Mouse (Mus musculus) liver, adult 2 months (tissue): ENCODE data around the gene Tspo2. TPM values are rescaled to one million over a fixed set of nuclear protein-coding genes. Genes with fewer than 3 reads are reported as not detected.

Source experiments
- DNase-seq: peaks from one replicate; pipeline ENCODE4 v3.0.0-alpha.2; 2011; ENCODE audit warnings: low read depth, low spot score; ENCODE audit errors: extremely low read depth
- H3K27ac ChIP-seq: fragments of 200-500 bp; replicated peaks from 2 replicates; pipeline ENCODE4 v1.5.1; 2012; ENCODE audit warnings: low read depth, mild to moderate bottlenecking, control low read depth, inconsistent platforms, low read length; ENCODE audit not compliant: insufficient read depth
- H3K27me3 ChIP-seq: fragments of 200-500 bp; 2 replicates; pipeline ENCODE4 v1.6.1; 2012; ENCODE audit warnings: mild to moderate bottlenecking, moderate library complexity, low read length, inconsistent platforms; ENCODE audit not compliant: control insufficient read depth, insufficient read depth
- H3K36me3 ChIP-seq: fragments of 200-500 bp; 2 replicates; pipeline ENCODE4 v1.6.1; 2012; ENCODE audit warnings: low read length, inconsistent platforms; ENCODE audit not compliant: control insufficient read depth, insufficient read depth
- H3K4me1 ChIP-seq: fragments of 200-500 bp; 2 replicates; pipeline ENCODE4 v1.6.1; 2011; ENCODE audit warnings: low read length; ENCODE audit not compliant: control insufficient read depth, insufficient read depth
- H3K4me3 ChIP-seq: fragments of 200-500 bp; 2 replicates; pipeline ENCODE4 v1.5.1; 2011; ENCODE audit warnings: low read depth, mild to moderate bottlenecking, control low read depth, low read length, moderate library complexity; ENCODE audit not compliant: insufficient read depth
- H3K79me2 ChIP-seq: fragments of 200-500 bp; 2 replicates; pipeline ENCODE4 v1.6.1; 2012; ENCODE audit warnings: inconsistent platforms, mild to moderate bottlenecking, low read length, moderate library complexity; ENCODE audit not compliant: control insufficient read depth, insufficient read depth
- H3K9ac ChIP-seq: fragments of 200-500 bp; 2 replicates; pipeline ENCODE4 v1.6.1; 2012; ENCODE audit warnings: low read depth, mild to moderate bottlenecking, control low read depth, inconsistent platforms, low read length
- CTCF ChIP-seq: fragments of 200-500 bp; IDR thresholded peaks from 2 replicates; pipeline ENCODE4 v1.5.1; 2011; ENCODE audit warnings: low read depth, low read length, control low read depth
- POLR2A ChIP-seq: fragments of 200-500 bp; IDR thresholded peaks from 2 replicates; pipeline ENCODE4 v1.6.1; 2011; ENCODE audit warnings: low read length, control low read depth; ENCODE audit not compliant: insufficient read depth; ENCODE audit errors: extremely low read depth
- WGBS: fragments of 180-500 bp; shearing (Covaris S2); methylation state at CpG from one replicate; pipeline ENCODE4 v1.1.7; 2018; 5-methylcytosine and 5-hydroxymethylcytosine counted together
- polyA plus RNA-seq: library from polyadenylated mRNA; depleted of rRNA; stranded (reverse); fragments of >200 nt; gene quantifications from 2 replicates; pipeline ENCODE4 v1.2.3, GENCODE M21; 2012
- total RNA-seq: library from RNA; depleted of rRNA; stranded (reverse); fragments of >200 nt; gene quantifications from 2 replicates; pipeline ENCODE4 v1.2.3, GENCODE M21; 2014

The Tspo2 gene
- total and polyA plus RNA-seq, 2 experiments = not detected

- Histone ChIP-seq H3K79me2 (no peaks in the 10 kb centered on the region), H3K36me3 (no peaks in the 10 kb centered on the region), H3K9ac (no peak overlapping the region), H3K27me3 (no peaks in the 10 kb centered on the region), H3K4me3 (no peak overlapping the region), H3K27ac (no peak overlapping the region), H3K4me1 (no peaks in the 10 kb centered on the region)
- 74% methylated on average over 11 of the region's 11 CpGs for WGBS
- no peak for TF ChIP-seq POLR2A
- no peak for TF ChIP-seq CTCF
- no peak for DNase-seq
Measured at GRCm38 (mm10) chr17:48427852-48428530, 23.3 kb downstream of the Tspo2 start.

GRCm38 (mm10) chr17:48426991-48427750 lies 24.2 kb downstream of the Tspo2 start:
- Histone ChIP-seq H3K36me3 (no peaks in the 10 kb centered on the region), H3K4me1 (no peaks in the 10 kb centered on the region), H3K79me2 (no peaks in the 10 kb centered on the region), H3K27me3 (no peaks in the 10 kb centered on the region), H3K4me3 (no peak overlapping the region), H3K27ac (no peak overlapping the region), H3K9ac (no peak overlapping the region)
- WGBS = 83% methylated on average over 13 of the region's 13 CpGs
- no peak for DNase-seq
- no peak for TF ChIP-seq POLR2A
- no peak for TF ChIP-seq CTCF

GRCm38 (mm10) chr17:48425823-48426612 lies 25.3 kb downstream of the Tspo2 start:
- DNase-seq = no peak
- WGBS = 51% methylated on average over 9 of the region's 9 CpGs
- no peak overlapping the region for H3K9ac ChIP-seq
- H3K36me3 ChIP-seq = no peaks in the 10 kb centered on the region
- H3K27ac ChIP-seq = no peak overlapping the region
- no peak for TF ChIP-seq CTCF
- no peak for TF ChIP-seq POLR2A
- H3K79me2 ChIP-seq = no peaks in the 10 kb centered on the region
- no peaks in the 10 kb centered on the region for H3K27me3 ChIP-seq
- no peaks in the 10 kb centered on the region for H3K4me1 ChIP-seq
- H3K4me3 ChIP-seq = no peak overlapping the region

GRCm38 (mm10) chr17:48424237-48424636 lies 27.1 kb downstream of the Tspo2 start:
- no peak for TF ChIP-seq POLR2A
- no peak for TF ChIP-seq CTCF
- no peaks in the 10 kb centered on the region for H3K27me3 ChIP-seq
- DNase-seq = no peak
- no peaks in the 10 kb centered on the region for H3K36me3 ChIP-seq
- WGBS = 95% methylated on average over 9 of the region's 9 CpGs
- no peaks in the 10 kb centered on the region for H3K79me2 ChIP-seq
- H3K9ac ChIP-seq = no peak overlapping the region
- H3K4me1 ChIP-seq = no peaks in the 10 kb centered on the region
- H3K27ac ChIP-seq = no peak overlapping the region
- no peak overlapping the region for H3K4me3 ChIP-seq

- Histone ChIP-seq H3K36me3 (peaks cover 22% of the 10 kb centered on the region), H3K27me3 (no peaks in the 10 kb centered on the region), H3K79me2 (no peaks in the 10 kb centered on the region), H3K27ac (no peak overlapping the region), H3K4me3 (no peak overlapping the region), H3K4me1 (peaks cover 6% of the 10 kb centered on the region), H3K9ac (no peak overlapping the region)
- 75% methylated on average over 2 of the region's 2 CpGs for WGBS
- DNase-seq = no peak
- TF ChIP-seq POLR2A (no peak), CTCF (no peak)
Measured at GRCm38 (mm10) chr17:48419571-48419970, 31.8 kb downstream of the Tspo2 start.
